Mouse (Mus musculus) testis, adult 2 months (tissue): ENCODE measurements at regions not wholly inside any gene's neighbourhood (a gene's known extent, or its start where the extent isn't known, plus 50 kb on each side); places are given as distances from the start of the nearest gene placed in this dataset.

Experiments
- H3K27ac ChIP-seq: fragments of 200-500 bp; 2 replicates; pipeline ENCODE4 v1.5.1; 2012; ENCODE audit warnings: low read depth, low read length; ENCODE audit not compliant: control insufficient read depth, insufficient read depth
- H3K27me3 ChIP-seq: fragments of 200-500 bp; 2 replicates; pipeline ENCODE4 v1.6.1; 2012; ENCODE audit warnings: mild to moderate bottlenecking, low read length, moderate library complexity; ENCODE audit not compliant: control insufficient read depth, insufficient read depth
- H3K36me3 ChIP-seq: fragments of 200-500 bp; 2 replicates; pipeline ENCODE4 v1.6.1; 2012; ENCODE audit warnings: mild to moderate bottlenecking, low read length; ENCODE audit not compliant: control insufficient read depth, insufficient read depth
- H3K4me1 ChIP-seq: fragments of 200-500 bp; 2 replicates; pipeline ENCODE4 v1.6.1; 2012; ENCODE audit warnings: low read length; ENCODE audit not compliant: control insufficient read depth, insufficient read depth
- H3K4me3 ChIP-seq: fragments of 200-500 bp; 2 replicates; pipeline ENCODE4 v1.5.1; 2012; ENCODE audit warnings: low read depth, mild to moderate bottlenecking, low read length, moderate library complexity, mixed read lengths; ENCODE audit not compliant: control insufficient read depth
- CTCF ChIP-seq: fragments of 200-500 bp; IDR thresholded peaks from 2 replicates; pipeline ENCODE4 v1.5.1; 2012; ENCODE audit warnings: low read depth, mild to moderate bottlenecking, inconsistent platforms, low read length, moderate library complexity; ENCODE audit not compliant: control insufficient read depth, insufficient read depth, insufficient replicate concordance
- POLR2A ChIP-seq: fragments of 200-500 bp; IDR thresholded peaks from 2 replicates; pipeline ENCODE4 v1.6.1; 2012; ENCODE audit warnings: low read depth, mild to moderate bottlenecking, inconsistent platforms, low read length, moderate library complexity; ENCODE audit not compliant: control insufficient read depth

DNA sequence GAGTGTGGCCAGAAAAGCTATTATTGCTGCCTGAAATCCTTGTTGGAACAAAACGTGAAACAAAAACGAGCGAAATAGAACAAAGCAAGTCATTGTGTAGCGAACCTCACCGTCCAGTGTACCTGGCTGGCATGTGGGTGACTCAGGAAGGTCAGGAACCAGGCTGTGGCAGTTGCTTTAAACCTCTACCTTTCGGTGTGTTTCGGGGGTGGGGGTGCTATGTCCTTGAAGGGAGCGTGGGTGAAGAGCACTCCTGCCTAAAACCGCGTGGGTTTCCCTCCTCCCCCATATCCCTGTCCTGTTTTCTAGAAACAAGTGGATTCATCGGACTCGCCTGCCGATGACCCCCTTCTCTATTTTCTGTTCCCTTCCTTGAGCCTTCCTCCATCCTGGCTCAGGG, 72.6 kb upstream of the Map4k3 start:
- no peaks in the 10 kb centered on the region for H3K36me3 ChIP-seq
- TF ChIP-seq POLR2A = no peak
- TF ChIP-seq CTCF = no peak
- peaks cover 14% of the 10 kb centered on the region for H3K4me1 ChIP-seq
- peak overlapping the region; percentile 71 for H3K27ac ChIP-seq
- no peak overlapping the region for H3K4me3 ChIP-seq
- no peaks in the 10 kb centered on the region for H3K27me3 ChIP-seq

GRCm38 (mm10) chr17:80800454-80800853, 72.2 kb upstream of the Map4k3 start:
- Histone ChIP-seq H3K36me3 (no peaks in the 10 kb centered on the region), H3K27ac (peak overlapping the region; percentile 71), H3K27me3 (no peaks in the 10 kb centered on the region), H3K4me1 (peaks cover 14% of the 10 kb centered on the region), H3K4me3 (no peak overlapping the region)
- TF ChIP-seq CTCF = no peak
- TF ChIP-seq POLR2A = no peak

DNA sequence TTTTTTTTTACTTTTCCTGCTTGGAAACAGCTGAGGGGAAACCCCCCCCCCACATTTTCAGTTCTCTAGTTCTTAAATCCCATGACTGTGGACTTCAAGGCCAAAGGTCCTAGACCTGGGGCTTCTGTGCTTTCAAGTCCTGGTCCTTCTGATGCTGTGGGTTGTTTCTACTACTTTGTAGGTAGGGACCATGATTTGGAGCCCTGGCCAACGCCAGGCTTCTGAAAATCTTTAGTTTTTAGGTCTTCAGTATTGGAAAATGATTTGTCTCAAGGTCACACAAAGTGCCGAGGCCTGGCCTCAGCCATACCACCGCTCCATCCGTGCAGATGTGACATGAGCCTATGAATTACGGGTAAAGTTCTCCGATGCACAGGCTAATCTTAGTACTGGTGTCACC, 70.8 kb upstream of the Map4k3 start:
- Histone ChIP-seq H3K27me3 (no peaks in the 10 kb centered on the region), H3K27ac (no peak overlapping the region), H3K4me3 (no peak overlapping the region), H3K36me3 (no peaks in the 10 kb centered on the region), H3K4me1 (peaks cover 14% of the 10 kb centered on the region)
- no peak for TF ChIP-seq CTCF
- no peak for TF ChIP-seq POLR2A

GRCm38 (mm10) chr17:80798281-80798980, 70.1 kb upstream of the Map4k3 start:
- H3K4me1 ChIP-seq = peaks cover 14% of the 10 kb centered on the region
- no peak overlapping the region for H3K27ac ChIP-seq
- no peaks in the 10 kb centered on the region for H3K27me3 ChIP-seq
- TF ChIP-seq POLR2A = no peak
- TF ChIP-seq CTCF = no peak
- H3K4me3 ChIP-seq = no peak overlapping the region
- H3K36me3 ChIP-seq = no peaks in the 10 kb centered on the region

DNA sequence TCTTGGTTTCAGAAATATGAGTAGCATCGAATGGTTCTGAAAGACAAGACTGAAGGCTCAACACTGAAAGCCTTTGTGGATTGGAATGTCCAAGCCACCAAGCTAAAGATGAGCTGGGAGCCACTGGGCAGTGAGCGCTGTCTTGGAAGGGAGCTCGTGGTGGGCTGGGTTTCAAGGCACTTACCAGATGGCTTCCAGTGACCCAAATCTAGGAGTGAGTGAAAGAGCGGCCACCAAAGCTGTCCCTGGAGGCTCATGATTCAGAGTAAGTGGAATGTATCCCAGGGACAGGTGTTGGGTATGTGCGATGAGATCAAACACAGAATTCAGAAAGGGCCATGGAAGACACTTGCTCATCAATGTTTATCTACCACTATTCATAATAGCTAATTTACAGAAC, 68.5 kb upstream of the Map4k3 start:
- H3K27me3 ChIP-seq = no peaks in the 10 kb centered on the region
- H3K27ac ChIP-seq = no peak overlapping the region
- TF ChIP-seq POLR2A (no peak), CTCF (no peak)
- H3K4me1 ChIP-seq = peaks cover 10% of the 10 kb centered on the region
- no peak overlapping the region for H3K4me3 ChIP-seq
- H3K36me3 ChIP-seq = no peaks in the 10 kb centered on the region

DNA sequence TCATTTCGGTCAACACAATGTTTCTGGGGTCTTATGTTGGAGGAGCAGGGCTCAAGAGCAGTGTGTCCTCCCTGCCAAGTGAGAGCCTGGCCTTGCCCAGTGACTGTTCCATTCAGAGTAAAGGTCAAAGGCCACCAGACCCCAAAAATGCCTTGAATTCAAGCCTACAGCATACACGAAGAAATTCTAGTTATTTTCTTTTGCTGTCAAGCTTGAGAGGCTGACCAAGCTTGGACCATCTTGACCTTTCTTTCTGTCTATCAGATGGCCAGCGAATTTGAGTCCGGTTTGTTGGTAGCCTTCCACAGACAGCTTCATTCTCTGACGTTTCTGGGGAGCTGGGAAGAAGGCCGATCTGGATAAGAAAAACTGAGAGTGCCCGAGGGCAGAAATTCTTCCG, 68.1 kb upstream of the Map4k3 start:
- no peaks in the 10 kb centered on the region for H3K27me3 ChIP-seq
- no peak overlapping the region for H3K27ac ChIP-seq
- H3K4me3 ChIP-seq = no peak overlapping the region
- peaks cover 6% of the 10 kb centered on the region for H3K4me1 ChIP-seq
- no peak for TF ChIP-seq POLR2A
- no peak for TF ChIP-seq CTCF
- H3K36me3 ChIP-seq = no peaks in the 10 kb centered on the region

DNA sequence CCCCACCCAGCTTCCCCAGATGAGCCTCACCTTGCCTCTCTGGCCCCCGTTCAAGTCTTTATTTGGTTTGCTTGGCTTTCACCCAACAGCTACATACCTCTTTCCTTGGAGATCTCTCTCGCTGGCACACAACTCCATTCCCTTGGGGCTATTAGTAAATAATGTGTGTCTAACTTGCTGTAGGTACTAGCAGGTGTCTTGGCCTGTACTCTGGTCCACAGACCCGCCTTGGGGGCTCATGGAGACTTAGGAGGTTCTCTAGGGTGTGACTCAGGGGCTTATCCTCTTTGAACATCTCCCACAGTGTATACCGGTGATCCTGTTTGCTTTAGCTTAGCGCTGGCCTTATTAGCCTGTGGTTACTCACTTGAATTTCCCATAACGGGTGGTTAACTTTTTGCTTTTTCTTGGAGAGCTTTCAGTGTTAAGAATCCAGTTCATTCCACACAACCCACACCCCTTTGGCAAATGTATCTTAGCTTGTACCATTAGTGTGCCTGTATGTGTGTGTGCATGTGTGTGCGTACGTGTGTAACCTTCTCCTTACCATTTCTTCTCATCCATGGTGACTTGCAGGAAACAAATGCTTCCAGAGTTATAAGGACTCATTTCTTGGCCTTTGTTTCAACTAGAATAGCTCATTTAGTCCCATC, 67.3 kb upstream of the Map4k3 start:
- no peak overlapping the region for H3K27ac ChIP-seq
- H3K4me3 ChIP-seq = no peak overlapping the region
- no peak for TF ChIP-seq POLR2A
- TF ChIP-seq CTCF = no peak
- H3K36me3 ChIP-seq = no peaks in the 10 kb centered on the region
- no peaks in the 10 kb centered on the region for H3K27me3 ChIP-seq
- peaks cover 2% of the 10 kb centered on the region for H3K4me1 ChIP-seq

DNA sequence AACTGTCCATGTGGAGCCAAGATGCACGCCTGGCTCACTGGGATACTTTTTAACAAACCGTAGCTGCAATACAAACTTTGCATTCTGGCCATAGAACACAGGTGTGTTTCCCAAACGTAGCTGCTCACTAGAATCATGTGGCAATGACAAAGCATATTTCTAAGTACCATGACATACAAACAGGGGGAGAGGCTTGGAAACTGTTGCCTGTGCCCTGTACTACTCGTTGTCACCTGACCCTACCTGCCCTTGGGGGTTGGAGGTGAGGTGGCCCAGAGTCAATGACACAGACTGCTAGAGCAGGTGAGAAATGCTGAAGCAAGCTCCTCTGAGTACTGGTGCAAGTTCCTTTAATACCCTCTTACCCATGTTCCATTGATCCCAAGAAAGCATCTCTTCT, 64.3 kb upstream of the Map4k3 start:
- TF ChIP-seq CTCF (no peak), POLR2A (no peak)
- Histone ChIP-seq H3K27ac (no peak overlapping the region), H3K36me3 (no peaks in the 10 kb centered on the region), H3K4me1 (no peaks in the 10 kb centered on the region), H3K27me3 (no peaks in the 10 kb centered on the region), H3K4me3 (no peak overlapping the region)
